Mouse (Mus musculus) midbrain, postnatal 0 days (tissue): Measurements from ENCODE around the gene Jak1. TPM values are rescaled to one million over a fixed set of nuclear protein-coding genes. Genes with fewer than 3 reads are reported as not detected.

Source experiments
- ATAC-seq: fragments of 200-750 bp; cut with Nextera tagmentation; 2 replicates; pipeline ENCODE4 v1.8.0; 2017; ENCODE audit warnings: moderate number of reproducible peaks, mild to moderate bottlenecking, moderate TSS enrichment, moderate library complexity; ENCODE audit not compliant: low FRiP score
- DNase-seq: peaks from one replicate; pipeline ENCODE4 v3.0.0-alpha.2; 2015; ENCODE audit warnings: low spot score
- H3K27ac ChIP-seq: fragments of 300-500 bp; sonication (generic); 2 replicates; pipeline ENCODE4 v1.5.1; 2014; ENCODE audit warnings: low read depth, mild to moderate bottlenecking, low read length, mixed read lengths
- H3K27me3 ChIP-seq: fragments of 300-500 bp; sonication (generic); 2 replicates; pipeline ENCODE4 v1.6.1; 2014; ENCODE audit warnings: low read length, control low read depth, mixed read lengths; ENCODE audit not compliant: insufficient read depth
- H3K36me3 ChIP-seq: fragments of 300-500 bp; sonication (generic); 2 replicates; pipeline ENCODE4 v1.6.1; 2014; ENCODE audit warnings: low read length, control low read depth, mixed read lengths; ENCODE audit not compliant: insufficient read depth
- H3K4me1 ChIP-seq: fragments of 300-500 bp; sonication (generic); 2 replicates; pipeline ENCODE4 v1.6.1; 2014; ENCODE audit warnings: mild to moderate bottlenecking, control low read depth, antibody characterized with exemption, low read length, mixed read lengths; ENCODE audit not compliant: insufficient read depth
- H3K4me2 ChIP-seq: fragments of 300-500 bp; sonication (generic); 2 replicates; pipeline ENCODE4 v1.6.1; 2014; ENCODE audit warnings: low read depth, mild to moderate bottlenecking, low read length, mixed read lengths; ENCODE audit not compliant: poor library complexity, severe bottlenecking
- H3K4me3 ChIP-seq: fragments of 300-500 bp; sonication (generic); 2 replicates; pipeline ENCODE4 v1.5.1; 2014; ENCODE audit warnings: low read depth, mild to moderate bottlenecking, low read length, moderate library complexity
- H3K9ac ChIP-seq: fragments of 300-500 bp; sonication (generic); replicated peaks from 2 replicates; pipeline ENCODE4 v1.6.1; 2014; ENCODE audit warnings: mild to moderate bottlenecking, low read length, moderate library complexity, mixed read lengths; ENCODE audit not compliant: poor library complexity, severe bottlenecking
- H3K9me3 ChIP-seq: fragments of 300-500 bp; sonication (generic); 2 replicates; pipeline ENCODE4 v1.6.1; 2016; ENCODE audit warnings: low read length, control low read depth
- CTCF ChIP-seq: IDR thresholded peaks from 2 replicates; pipeline ENCODE4 v1.5.1; 2016; ENCODE audit warnings: antibody characterized with exemption, mild to moderate bottlenecking
- WGBS: fragments of 180-500 bp; shearing (Covaris S2); extraction: QIAGEN DNeasy Blood & Tissue Kit; methylation state at CpG from one replicate; pipeline ENCODE4 v1.1.7; 2014; 5-methylcytosine and 5-hydroxymethylcytosine counted together
- polyA plus RNA-seq: library from polyadenylated mRNA; unstranded; fragments of >200 nt; fragmentation: Nextera tagmentation; extraction: Ambion mirVana; gene quantifications from 2 replicates; pipeline ENCODE4 v1.2.1, GENCODE M21; 2015
- total RNA-seq: library from RNA; depleted of rRNA; stranded (reverse); fragments of >200 nt; gene quantifications from 2 replicates; pipeline ENCODE4 v1.2.3, GENCODE M21; 2014; rRNA removed

The Jak1 gene
- total and polyA plus RNA-seq, 2 experiments from 2014 or later = 76.1 to 91.9 TPM

GRCm38 (mm10) chr4:101137975-101138374 lies 127.1 kb downstream of the Jak1 start:
- 75% methylated on average over 11 of the region's 11 CpGs for WGBS
- Histone ChIP-seq H3K27ac (no peak overlapping the region), H3K4me2 (no peak overlapping the region), H3K27me3 (no peaks in the 10 kb centered on the region), H3K36me3 (no peaks in the 10 kb centered on the region), H3K9ac (no peak overlapping the region), H3K4me3 (no peak overlapping the region), H3K9me3 (no peaks in the 10 kb centered on the region), H3K4me1 (no peaks in the 10 kb centered on the region)
- no peak for TF ChIP-seq CTCF
- DNase-seq = no peak
- no peak for ATAC-seq

GRCm38 (mm10) chr4:101135909-101136308 lies 129.2 kb downstream of the Jak1 start:
- Histone ChIP-seq H3K4me1 (no peaks in the 10 kb centered on the region), H3K9ac (no peak overlapping the region), H3K4me3 (no peak overlapping the region), H3K36me3 (no peaks in the 10 kb centered on the region), H3K4me2 (no peak overlapping the region), H3K27ac (no peak overlapping the region), H3K27me3 (no peaks in the 10 kb centered on the region), H3K9me3 (no peaks in the 10 kb centered on the region)
- no peak for DNase-seq
- no peak for TF ChIP-seq CTCF
- ATAC-seq = no peak
- WGBS = 92% methylated on average over 14 of the region's 14 CpGs

GRCm38 (mm10) chr4:101135013-101135412 lies 130.1 kb downstream of the Jak1 start:
- Histone ChIP-seq H3K36me3 (no peaks in the 10 kb centered on the region), H3K9me3 (no peaks in the 10 kb centered on the region), H3K27ac (no peak overlapping the region), H3K27me3 (no peaks in the 10 kb centered on the region), H3K4me1 (no peaks in the 10 kb centered on the region), H3K4me2 (no peak overlapping the region), H3K4me3 (no peak overlapping the region), H3K9ac (no peak overlapping the region)
- ATAC-seq (no peak), DNase-seq (peak; percentile 23)
- WGBS = 84% methylated on average over 8 of the region's 8 CpGs
- no peak for TF ChIP-seq CTCF

- Histone ChIP-seq H3K4me3 (no peak overlapping the region), H3K27ac (no peak overlapping the region), H3K9ac (no peak overlapping the region), H3K9me3 (no peaks in the 10 kb centered on the region), H3K36me3 (no peaks in the 10 kb centered on the region), H3K4me1 (no peaks in the 10 kb centered on the region), H3K27me3 (no peaks in the 10 kb centered on the region), H3K4me2 (no peak overlapping the region)
- no peak for DNase-seq
- WGBS = 91% methylated on average over 7 of the region's 7 CpGs
- no peak for TF ChIP-seq CTCF
- no peak for ATAC-seq
These were observed 144.1 kb downstream of the Jak1 start for GRCm38 (mm10) chr4:101121002-101121401.

GRCm38 (mm10) chr4:101107122-101107521 lies 158.0 kb downstream of the Jak1 start:
- Histone ChIP-seq H3K4me1 (no peaks in the 10 kb centered on the region), H3K9ac (no peak overlapping the region), H3K27me3 (no peaks in the 10 kb centered on the region), H3K9me3 (peaks cover 3% of the 10 kb centered on the region; the same call in 1 of the 2 replicates), H3K4me3 (no peak overlapping the region), H3K4me2 (no peak overlapping the region), H3K27ac (no peak overlapping the region), H3K36me3 (0 out of 2 replicates have a peak, but pooled peaks cover 3% of the 10 kb centered on the region)
- 95% methylated on average over 12 of the region's 12 CpGs for WGBS
- DNase-seq (no peak), ATAC-seq (no peak)
- no peak for TF ChIP-seq CTCF

Other genes with a start within 250 kb of the Jak1 start
- gene Gm10577, start 244.6 kb downstream of the Jak1 start, total RNA-seq = not detected in 2 replicates
- not detected in 2 replicates for gene Gm10577, start 244.6 kb downstream of the Jak1 start, polyA plus RNA-seq
- gene Raver2, start 196.3 kb downstream of the Jak1 start, total RNA-seq = 19.7 and 20.2 TPM in 2 replicates
- gene Raver2, start 196.3 kb downstream of the Jak1 start, polyA plus RNA-seq = 4.8 and 5.5 TPM in 2 replicates
- 11.8 and 19.7 TPM in 2 replicates for gene Ak4, start 154.0 kb upstream of the Jak1 start, total RNA-seq
- 5.0 and 5.8 TPM in 2 replicates for gene Ak4, start 154.0 kb upstream of the Jak1 start, polyA plus RNA-seq
- 208 and 225 TPM in 2 replicates for gene Dnajc6, start 231.4 kb upstream of the Jak1 start, total RNA-seq
- 74.9 and 79.0 TPM in 2 replicates for gene Dnajc6, start 231.4 kb upstream of the Jak1 start, polyA plus RNA-seq